Mouse (Mus musculus) spleen, postnatal 0 days (tissue): ENCODE data around the gene Eloa. TPM values are rescaled to one million over a fixed set of nuclear protein-coding genes. Genes with fewer than 3 reads are reported as not detected.

Source experiments
- polyA plus RNA-seq: library from polyadenylated mRNA; unstranded; fragments of >200 nt; fragmentation: Nextera tagmentation; extraction: Ambion mirVana; gene quantifications from 2 replicates; pipeline ENCODE4 v1.2.1, GENCODE M21; 2015

Eloa gene
- polyA plus RNA-seq, result 22.0 and 23.2 TPM in 2 replicates

GRCm38 (mm10) chr4:136021549-136022047, at the start of gene Eloa:
TSS of gene Eloa (minus strand) at chr4:136021763.

GRCm38 (mm10) chr4:136053247-136053596, 31.7 kb upstream of the Eloa start, which contains the start of gene Rpl11:
TSS of gene Rpl11 (minus strand) at chr4:136053428.

GRCm38 (mm10) chr4:135986943-135987710, 34.4 kb downstream of the Eloa start, which contains the start of gene Pithd1:
TSS of gene Pithd1 (minus strand) at chr4:135987264.

DNA sequence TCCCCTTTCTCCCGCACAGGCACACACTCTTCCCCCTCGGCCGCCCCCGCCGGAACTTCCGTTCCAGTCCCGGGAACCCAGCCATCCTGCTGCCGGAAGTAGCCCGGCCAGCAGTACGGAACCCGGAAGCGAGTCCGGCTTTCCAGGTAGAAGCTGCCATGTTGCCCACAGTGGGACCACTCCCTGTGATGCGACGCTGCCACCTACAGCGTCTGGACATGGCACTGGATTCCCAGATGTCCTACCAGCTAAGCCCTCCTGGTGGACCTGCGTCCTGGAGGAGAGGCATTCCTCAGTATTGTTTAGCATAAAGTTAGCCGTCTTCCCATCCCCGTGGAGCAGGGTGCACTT, 49.0 kb downstream of the Eloa start, which contains the start of gene Lypla2:
Gene Lypla2 (minus strand): TSS at position 71 of the 351 bp plus-strand sequence.

DNA sequence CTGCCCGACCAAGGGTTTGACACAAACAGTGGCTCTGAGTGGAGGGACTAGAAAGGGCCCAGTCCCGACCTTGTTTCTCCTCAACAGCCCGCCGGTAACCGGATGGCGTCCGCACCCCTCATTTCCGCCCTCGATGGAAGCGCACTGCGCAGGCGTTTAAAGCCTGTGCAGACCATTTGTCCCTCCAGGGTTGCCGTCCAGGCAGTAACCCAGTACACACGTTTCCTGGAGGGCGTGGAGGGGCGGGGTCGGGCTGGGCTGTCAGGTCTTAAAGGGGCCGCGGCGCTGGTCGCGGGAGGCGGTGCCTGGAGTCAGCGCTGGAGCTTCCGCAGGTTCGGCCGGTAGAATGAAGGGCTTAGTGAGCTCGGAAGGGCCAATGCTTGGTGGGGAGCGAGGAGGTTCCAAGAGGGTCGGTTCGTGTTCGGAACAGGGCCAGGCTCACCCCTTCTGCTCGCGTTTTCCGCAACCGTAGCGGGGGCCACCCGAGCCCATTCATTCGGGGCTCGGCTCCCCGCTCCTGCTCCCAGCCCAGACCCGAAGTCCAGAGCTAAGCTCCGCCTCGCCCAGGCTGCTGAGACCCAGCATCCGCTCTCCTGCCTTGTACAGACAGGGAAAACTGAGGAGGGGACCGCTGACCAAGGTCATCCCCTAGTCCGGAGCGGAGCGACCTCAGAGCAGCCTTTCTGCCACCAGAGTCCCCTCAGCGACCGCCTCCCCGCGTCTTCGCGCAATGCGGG, 57.9 kb downstream of the Eloa start, which contains the start of gene Gale:
Gene Gale (plus strand): TSS at position 271 of the 737 bp plus-strand sequence.

Other genes with a start within 250 kb of the Eloa start
- gene Srsf10, start 166.0 kb downstream of the Eloa start, polyA plus RNA-seq, result 169 and 170 TPM in 2 replicates
- 102 and 106 TPM in 2 replicates for gene Pnrc2, start 147.9 kb downstream of the Eloa start, polyA plus RNA-seq
- 5.4 and 6.6 TPM in 2 replicates for gene Cnr2, start 126.4 kb downstream of the Eloa start, polyA plus RNA-seq
- gene Fuca1, start 101.0 kb downstream of the Eloa start, polyA plus RNA-seq, result 51.0 and 58.0 TPM in 2 replicates
- 77.9 and 85.9 TPM in 2 replicates for gene Hmgcl, start 75.3 kb downstream of the Eloa start, polyA plus RNA-seq
- gene Gale, start 58.0 kb downstream of the Eloa start, polyA plus RNA-seq, result 15.1 and 15.9 TPM in 2 replicates
- 68.9 and 77.7 TPM in 2 replicates for gene Lypla2, start 49.1 kb downstream of the Eloa start, polyA plus RNA-seq
- gene Pithd1, start 34.5 kb downstream of the Eloa start, polyA plus RNA-seq, result 76.7 and 90.0 TPM in 2 replicates
- gene Rpl11, start 31.7 kb upstream of the Eloa start, polyA plus RNA-seq, result 401 and 421 TPM in 2 replicates
- 107 and 143 TPM in 2 replicates for gene Id3, start 121.7 kb upstream of the Eloa start, polyA plus RNA-seq
- gene E2f2, start 150.6 kb upstream of the Eloa start, polyA plus RNA-seq, result 99.9 and 108 TPM in 2 replicates
- 0.73 and 1.0 TPM in 2 replicates for gene Asap3, start 184.6 kb upstream of the Eloa start, polyA plus RNA-seq
- 3.3 and 3.7 TPM in 2 replicates for gene Tcea3, start 226.0 kb upstream of the Eloa start, polyA plus RNA-seq